ENCODE assay signal across 8 mouse cellular contexts in genomic region chr4:132884064-132884843, GRCm38 (mm10). TPM values are rescaled to one million over a fixed set of nuclear protein-coding genes. Genes with fewer than 3 reads are reported as not detected.
DNase-seq lines count a peak whose midpoint lies in the region; ATAC-seq and TF ChIP-seq lines count a peak whose summit lies in the region.

Gene Stx12 (minus strand): TSS chr4:132884509.

- H3K27ac ChIP-seq in bone marrow macrophage, adult 2 months (ENCODE audit: insufficient read depth, low read depth, low read length): peak within 1 kb of the TSS; percentile 91
- H3K27ac ChIP-seq in embryonic fibroblast, embryonic 13.5 days (ENCODE audit: insufficient read depth, low read length): peak within 1 kb of the TSS; percentile 22
- peak within 1 kb of the TSS; percentile 94 for H3K27ac ChIP-seq in heart, embryonic 10.5 days
- peak within 1 kb of the TSS; percentile 90 for H3K27ac ChIP-seq in kidney, embryonic 15.5 days

- ATAC-seq in kidney, embryonic 15.5 days (replicated peaks; ENCODE audit: low FRiP score): peak; percentile 96
- ATAC-seq in monocyte, adult 5-6 weeks (replicated peaks; ENCODE audit: insufficient number of reproducible peaks, low FRiP score, low TSS enrichment, poor library complexity, severe bottlenecking): peak; percentile 65

- H3K9ac ChIP-seq in kidney, embryonic 15.5 days: peak within 1 kb of the TSS; percentile 80

- no peaks in the 10 kb centered on the region for H3K27me3 ChIP-seq in heart, embryonic 10.5 days (ENCODE audit: insufficient read depth, poor library complexity, severe bottlenecking)
- no peaks in the 10 kb centered on the region for H3K27me3 ChIP-seq in kidney, embryonic 15.5 days

- peak within 1 kb of the TSS; percentile 90 for H3K4me2 ChIP-seq in kidney, embryonic 15.5 days

- H3K9me3 ChIP-seq in heart, embryonic 10.5 days: no peaks in the 10 kb centered on the region
- H3K9me3 ChIP-seq in kidney, embryonic 15.5 days (replicated peaks): no peaks in the 10 kb centered on the region

- DNase-seq in A20 (ENCODE audit: low read depth, low spot score) (peak; percentile 91), liver (peak; percentile 92)
- peak; percentile 95 for DNase-seq in heart, embryonic 10.5 days (ENCODE audit: low spot score)
- DNase-seq in spleen, postnatal 4 days (ENCODE audit: low spot score in 2 of 2): peak; percentile 85 to 94

- no peak for TF ChIP-seq CTCF in bone marrow macrophage, adult 2 months (IDR thresholded peaks at IDR 0.05; ENCODE audit: low read depth, low read length)
- no peak for TF ChIP-seq CTCF in embryonic fibroblast, embryonic 13.5 days (IDR thresholded peaks at IDR 0.05; ENCODE audit: borderline replicate concordance, insufficient read depth, low read length)

- under 1% methylated on average over 72 of the region's 72 CpGs for WGBS in heart, embryonic 10.5 days
- WGBS in kidney, embryonic 15.5 days: under 1% methylated on average over 69 of the region's 72 CpGs

- peak; percentile 10; the same call in 1 of the 2 replicates for TF ChIP-seq POLR2A in bone marrow macrophage, adult 2 months (IDR thresholded peaks at IDR 0.05; ENCODE audit: borderline replicate concordance, low read depth, low read length)
- peak; percentile 96 for TF ChIP-seq POLR2A in embryonic fibroblast, embryonic 13.5 days (IDR thresholded peaks at IDR 0.05; ENCODE audit: low read depth, low read length)

- H3K36me3 ChIP-seq in heart, embryonic 10.5 days: peaks cover 12% of the 10 kb centered on the region
- peaks cover 3% of the 10 kb centered on the region; the same call in 1 of the 2 replicates for H3K36me3 ChIP-seq in kidney, embryonic 15.5 days

- H3K4me1 ChIP-seq in bone marrow macrophage, adult 2 months (ENCODE audit: control insufficient read depth, insufficient read depth, low read length): peaks cover 21% of the 10 kb centered on the region
- peaks cover 6% of the 10 kb centered on the region for H3K4me1 ChIP-seq in embryonic fibroblast, embryonic 13.5 days (ENCODE audit: control insufficient read depth, insufficient read depth, low read length)
- H3K4me1 ChIP-seq in heart, embryonic 10.5 days: peaks cover 14% of the 10 kb centered on the region
- peaks cover 20% of the 10 kb centered on the region for H3K4me1 ChIP-seq in kidney, embryonic 15.5 days

- peak within 1 kb of the TSS; percentile 93 for H3K4me3 ChIP-seq in bone marrow macrophage, adult 2 months (ENCODE audit: insufficient read depth, low read length)
- peak within 1 kb of the TSS; percentile 86 for H3K4me3 ChIP-seq in embryonic fibroblast, embryonic 13.5 days (ENCODE audit: insufficient read depth, low read length)
- peak within 1 kb of the TSS; percentile 93 for H3K4me3 ChIP-seq in heart, embryonic 10.5 days
- peak within 1 kb of the TSS; percentile 69 for H3K4me3 ChIP-seq in kidney, embryonic 15.5 days (replicated peaks)

RNA-seq across cellular contexts. Expression of gene Stx12, which starts in this region (rescaled TPM):
- polyA plus RNA-seq in bone marrow macrophage, adult 2 months (2012; ENCODE audit: insufficient read depth, insufficient read length, missing spikeins): 78.3 and 87.6 TPM in 2 replicates
- 71.8 and 72.4 TPM in 2 replicates for polyA plus RNA-seq in embryonic fibroblast, embryonic 13.5 days (2011; ENCODE audit: insufficient read length, low read depth, missing spikeins)
- polyA plus RNA-seq in heart, embryonic 10.5 days (2016; fragmentation: Nextera tagmentation; extraction: Ambion mirVana): 54.6 and 58.1 TPM in 2 replicates
- polyA plus RNA-seq in kidney, embryonic 15.5 days (2015; fragmentation: Nextera tagmentation; extraction: Ambion mirVana): 55.9 and 57.7 TPM in 2 replicates
- 64.8 to 81.4 TPM (median 73.4 TPM) in 3 replicates for total RNA-seq in monocyte, adult 5-6 weeks (2017)

Comparison
In these comparisons a context has a peak if more than half of its experiments do, and no peak if none do; other contexts are left out.
1. Peak in every context shown above with its lines: DNase-seq, ATAC-seq, H3K4me3 ChIP-seq and H3K27ac ChIP-seq.
2. H3K27ac ChIP-seq: peak in every context shown above with its lines; median percentile 94 in heart, embryonic 10.5 days; 91 in bone marrow macrophage, adult 2 months; 90 in kidney, embryonic 15.5 days; 22 in embryonic fibroblast, embryonic 13.5 days.